Mouse (Mus musculus) lung, postnatal 0 days (tissue): ENCODE results near the gene Hyal2.

Experiments used
- CTCF ChIP-seq: IDR thresholded peaks from 2 replicates; pipeline ENCODE4 v1.5.1; 2016; ENCODE audit warnings: antibody characterized with exemption, mild to moderate bottlenecking
- EP300 ChIP-seq: IDR thresholded peaks from 2 replicates; pipeline ENCODE4 v1.6.1; 2016; ENCODE audit warnings: antibody characterized with exemption, mild to moderate bottlenecking, control low read depth

- TF ChIP-seq CTCF: no peak
- TF ChIP-seq EP300: no peak
Observed at GRCm38 (mm10) chr9:107605041-107605661, 37.4 kb downstream of the Hyal2 start.
